In genomic region chr3:134178491-134179054, GRCm38 (mm10) we compare ENCODE assay signal across 17 mouse cellular contexts. TPM values are rescaled to one million over a fixed set of nuclear protein-coding genes. Genes with fewer than 3 reads are reported as not detected.
DNase-seq lines count a peak whose midpoint lies in the region; ATAC-seq lines count a peak whose summit lies in the region.
"Had no signal": no experiment of that assay in that cellular context is flagged by ENCODE, and none has a peak within 500 bp of the region (broad histone marks: within the 10 kb centered on the region; RNA-seq: fewer than 3 reads in every experiment).

No protein-coding gene starts in this region.

- H3K9ac ChIP-seq in kidney, embryonic 14.5 days (ENCODE audit: low read depth, low read length) = no peak overlapping the region
- no peak overlapping the region for H3K9ac ChIP-seq in hindbrain, embryonic 15.5 days
- H3K9ac ChIP-seq: liver, embryonic 13.5 days had no signal

- DNase-seq in kidney, adult 18-20 months = no peak
- peak; percentile 35 for DNase-seq in retina, postnatal 1 day
- no peak for DNase-seq in retina, embryonic 14.5 days (ENCODE audit: low spot score)
- no peak for DNase-seq in heart, adult 8-10 months (ENCODE audit: low spot score)
- DNase-seq in thymus, postnatal 25 days = no peak
- DNase-seq: adrenal gland, postnatal 36 days; cerebellum, adult 11-12 months; heart, adult 2 months; heart, postnatal 14 days; liver, embryonic 13.5 days; lung, postnatal 10 days; thymus, adult 2 months had no signal

- no peaks in the 10 kb centered on the region for H3K27me3 ChIP-seq in kidney, embryonic 14.5 days (ENCODE audit: control insufficient read depth, insufficient read depth, low read length)
- no peaks in the 10 kb centered on the region for H3K27me3 ChIP-seq in hindbrain, embryonic 15.5 days
- H3K27me3 ChIP-seq: liver, embryonic 13.5 days had no signal

- H3K4me3 ChIP-seq in kidney, embryonic 14.5 days (ENCODE audit: low read length) = no peak overlapping the region
- H3K4me3 ChIP-seq in hindbrain, embryonic 15.5 days = no peak overlapping the region
- H3K4me3 ChIP-seq: heart, adult 2 months; liver, embryonic 13.5 days had no signal

- no peak overlapping the region for H3K27ac ChIP-seq in kidney, embryonic 14.5 days (ENCODE audit: low read depth, low read length)
- no peak overlapping the region for H3K27ac ChIP-seq in hindbrain, embryonic 15.5 days (replicated peaks)
- H3K27ac ChIP-seq: heart, adult 2 months; liver, embryonic 13.5 days had no signal

- no peaks in the 10 kb centered on the region for H3K36me3 ChIP-seq in kidney, embryonic 14.5 days (ENCODE audit: control insufficient read depth, insufficient read depth, low read length)
- no peaks in the 10 kb centered on the region for H3K36me3 ChIP-seq in hindbrain, embryonic 15.5 days
- H3K36me3 ChIP-seq: liver, embryonic 13.5 days had no signal

- no peaks in the 10 kb centered on the region for H3K9me3 ChIP-seq in kidney, embryonic 14.5 days (ENCODE audit: control insufficient read depth, low read length)
- H3K9me3 ChIP-seq in hindbrain, embryonic 15.5 days = no peaks in the 10 kb centered on the region
- H3K9me3 ChIP-seq: liver, embryonic 13.5 days had no signal

- no peak overlapping the region for H3K4me2 ChIP-seq in kidney, embryonic 14.5 days (replicated peaks; ENCODE audit: low read depth, low read length)
- H3K4me2 ChIP-seq in hindbrain, embryonic 15.5 days = no peak overlapping the region
- H3K4me2 ChIP-seq: liver, embryonic 13.5 days had no signal

- no peaks in the 10 kb centered on the region for H3K4me1 ChIP-seq in kidney, embryonic 14.5 days (ENCODE audit: control insufficient read depth, insufficient read depth, low read length)
- H3K4me1 ChIP-seq in hindbrain, embryonic 15.5 days (replicated peaks) = 0 out of 2 replicates have a peak, but pooled peaks cover 2% of the 10 kb centered on the region
- H3K4me1 ChIP-seq: liver, embryonic 13.5 days had no signal

- ATAC-seq in kidney, embryonic 14.5 days (ENCODE audit: low FRiP score, low TSS enrichment) = peak; percentile 61
- peak; percentile 68; the same call in 1 of the 2 replicates for ATAC-seq in hindbrain, embryonic 15.5 days (ENCODE audit: low FRiP score, low read depth)
- ATAC-seq: CD4-positive, CD25-positive, alpha-beta regulatory T cell, adult 4 months; intestine, postnatal 0 days had no signal

- 44% methylated on average over 7 of the region's 7 CpGs for whole genome bisulfite sequencing in kidney, embryonic 14.5 days
- WGBS in hindbrain, embryonic 15.5 days = 60% methylated on average over 7 of the region's 7 CpGs

RNA-seq across cellular contexts. Expression of gene Cxxc4, which starts 57.7 kb away (rescaled TPM):
- polyA plus RNA-seq in kidney, embryonic 14.5 days (2014; fragmentation: Nextera tagmentation; extraction: Ambion mirVana) = 8.4 and 9.0 TPM in 2 replicates
- polyA plus RNA-seq in hindbrain, embryonic 15.5 days (2015; fragmentation: Nextera tagmentation; extraction: Ambion mirVana) = 26.5 and 27.5 TPM in 2 replicates
- total RNA-seq in heart, adult 8-10 months (2022) = 1 to 10 TPM; 2.3 to 2.5 (median 2.3) TPM
- total RNA-seq: megakaryocyte-erythroid progenitor cell, adult 5-6 weeks had no signal
- polyA plus RNA-seq: CD4-positive, CD25-positive, alpha-beta regulatory T cell, adult 4 months had no signal
